Mouse (Mus musculus): ENCODE results near the gene Cep78. TPM values are rescaled to one million over a fixed set of nuclear protein-coding genes. Genes with fewer than 3 reads are reported as not detected.
A peak's percentile ranks its signal among the peaks of the same experiment; 100 is the strongest.

Gene Cep78
- total and polyA plus RNA-seq, 2 experiments from 2014 or later: 20.1 to 22.4 TPM

DNA sequence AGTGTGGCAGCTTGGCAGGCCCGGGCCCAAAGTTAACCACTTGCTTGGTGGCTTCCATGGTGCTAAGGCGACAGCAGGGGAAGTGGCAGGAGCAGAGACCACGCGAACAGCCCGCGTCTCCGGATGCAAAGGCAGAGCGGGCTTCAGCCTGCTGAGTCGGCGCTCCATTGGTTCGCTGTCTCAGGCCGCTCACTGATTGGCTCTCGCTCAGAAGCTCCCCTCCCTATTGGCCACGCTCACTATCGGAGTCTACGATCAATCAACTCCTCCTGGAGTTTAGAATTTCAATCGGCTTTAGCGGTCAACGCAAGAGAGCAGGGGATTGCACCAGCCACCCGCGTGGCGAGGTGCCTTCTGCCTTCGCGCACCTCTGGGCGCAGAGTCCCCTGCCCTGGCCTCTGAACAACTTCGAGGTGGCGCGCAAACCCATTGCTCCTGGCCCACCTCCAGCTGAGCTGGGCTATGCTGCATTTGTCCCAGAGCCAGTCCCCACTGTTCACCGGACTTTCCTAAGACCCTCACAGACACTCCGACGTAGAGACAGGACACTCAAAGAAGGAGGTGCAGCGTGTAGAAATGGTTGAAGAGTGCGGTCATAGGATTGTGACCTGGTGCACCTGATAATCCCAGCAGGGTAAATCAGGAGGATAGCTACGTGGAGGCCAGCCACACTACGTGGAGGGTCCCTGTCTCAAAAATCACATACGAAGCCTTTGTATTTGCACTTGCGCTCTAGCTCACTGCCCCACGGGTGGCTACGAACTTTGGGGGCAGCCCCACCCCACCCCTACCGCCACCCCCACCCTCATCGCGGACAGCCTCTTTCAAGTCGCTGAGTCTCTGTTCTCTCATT lies 59.7 kb downstream of the Cep78 start:
- no peaks in the 10 kb centered on the region for H3K27me3 ChIP-seq (ENCODE audit: insufficient read depth, low read length)
- TF ChIP-seq CTCF (IDR thresholded peaks at IDR 0.05): no peak
- DNase-seq (ENCODE audit: low spot score): peak; percentile 97
- H3K9me3 ChIP-seq (ENCODE audit: low read length): no peaks in the 10 kb centered on the region
- H3K4me3 ChIP-seq (ENCODE audit: low read depth, low read length): peak overlapping the region; percentile 55
- ATAC-seq (ENCODE audit: low FRiP score): peak; percentile 98
- H3K9ac ChIP-seq (replicated peaks; ENCODE audit: low read length, poor library complexity, severe bottlenecking): peak overlapping the region; percentile 44
- peak overlapping the region; percentile 95 for H3K4me2 ChIP-seq (ENCODE audit: low read depth, low read length, poor library complexity, severe bottlenecking)
- no peaks in the 10 kb centered on the region for H3K4me1 ChIP-seq (ENCODE audit: insufficient read depth, low read length)
- under 1% methylated on average over 43 of the region's 43 CpGs for WGBS
- H3K27ac ChIP-seq (ENCODE audit: low read depth, low read length): peak overlapping the region; percentile 63
- H3K36me3 ChIP-seq (ENCODE audit: insufficient read depth, low read length): no peaks in the 10 kb centered on the region

DNA sequence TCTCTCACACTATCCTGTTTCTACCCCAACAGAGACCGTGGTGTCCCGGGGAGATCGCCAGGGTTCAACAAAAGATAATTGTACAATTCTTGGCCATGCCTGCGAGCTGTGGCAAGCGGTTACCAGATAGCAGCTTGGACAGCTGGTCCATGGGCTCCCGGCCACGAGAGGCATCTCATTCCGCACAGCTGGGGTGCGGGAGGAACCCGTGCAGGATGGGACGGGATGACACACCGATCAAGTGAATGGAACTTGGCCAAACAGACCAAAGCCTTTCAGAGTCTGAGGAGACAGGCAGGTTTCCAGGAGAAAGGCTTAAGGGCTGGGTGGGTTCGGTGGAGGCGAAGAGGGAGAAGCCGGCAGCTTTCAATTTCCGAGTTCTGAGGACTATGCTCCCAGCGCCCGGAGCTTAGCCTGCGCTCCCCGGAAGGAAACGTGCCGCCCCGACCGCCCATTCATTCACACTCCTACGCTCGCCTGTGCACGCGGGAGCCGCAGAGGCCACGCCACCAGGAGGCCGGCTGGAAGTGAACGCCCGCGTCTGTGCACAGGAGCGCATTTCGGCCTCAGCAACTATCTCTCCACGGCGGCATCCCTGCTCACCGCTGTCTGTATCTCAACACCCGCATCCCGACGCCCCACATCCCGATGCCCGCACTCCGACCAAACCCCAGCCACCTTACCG lies 60.5 kb downstream of the Cep78 start:
- Histone ChIP-seq H3K27me3 (ENCODE audit: insufficient read depth, low read length) (no peaks in the 10 kb centered on the region), H3K36me3 (ENCODE audit: insufficient read depth, low read length) (no peaks in the 10 kb centered on the region), H3K4me3 (ENCODE audit: low read depth, low read length) (peak overlapping the region; percentile 55), H3K4me1 (ENCODE audit: insufficient read depth, low read length) (no peaks in the 10 kb centered on the region), H3K27ac (ENCODE audit: low read depth, low read length) (peak overlapping the region; percentile 57), H3K9me3 (ENCODE audit: low read length) (no peaks in the 10 kb centered on the region), H3K4me2 (ENCODE audit: low read depth, low read length, poor library complexity, severe bottlenecking) (peak overlapping the region; percentile 95), H3K9ac (replicated peaks; ENCODE audit: low read length, poor library complexity, severe bottlenecking) (peak overlapping the region; percentile 44)
- WGBS: under 1% methylated on average over 46 of the region's 46 CpGs
- peak; percentile 79 for DNase-seq (ENCODE audit: low spot score)
- TF ChIP-seq CTCF (IDR thresholded peaks at IDR 0.05): no peak
- peak; percentile 70 for ATAC-seq (ENCODE audit: low FRiP score)

DNA sequence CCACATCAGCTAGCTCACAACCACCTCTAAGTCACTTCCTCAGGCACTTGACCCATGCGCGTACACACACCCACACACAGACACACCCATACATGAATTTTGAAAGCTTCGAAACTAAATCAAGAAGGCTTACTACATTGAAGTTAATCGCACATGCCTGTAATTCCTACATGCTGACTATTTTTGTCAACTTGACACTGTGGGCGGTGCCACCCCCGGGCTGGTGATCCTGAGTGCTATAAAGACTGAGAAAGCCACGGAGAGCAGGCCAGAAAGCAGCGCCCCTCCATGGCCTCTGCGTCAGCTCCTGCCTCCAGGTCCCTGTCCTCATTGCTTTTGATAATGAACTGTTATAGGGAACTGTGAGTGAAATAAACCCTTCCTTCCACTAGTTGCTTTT lies 61.4 kb downstream of the Cep78 start:
- DNase-seq (ENCODE audit: low spot score): no peak
- Histone ChIP-seq H3K9ac (replicated peaks; ENCODE audit: low read length, poor library complexity, severe bottlenecking) (no peak overlapping the region), H3K27ac (ENCODE audit: low read depth, low read length) (no peak overlapping the region), H3K4me3 (ENCODE audit: low read depth, low read length) (peak overlapping the region; percentile 55), H3K4me1 (ENCODE audit: insufficient read depth, low read length) (no peaks in the 10 kb centered on the region), H3K36me3 (ENCODE audit: insufficient read depth, low read length) (no peaks in the 10 kb centered on the region), H3K27me3 (ENCODE audit: insufficient read depth, low read length) (no peaks in the 10 kb centered on the region), H3K9me3 (ENCODE audit: low read length) (no peaks in the 10 kb centered on the region), H3K4me2 (ENCODE audit: low read depth, low read length, poor library complexity, severe bottlenecking) (peak overlapping the region; percentile 95)
- WGBS: 28% methylated on average over 9 of the region's 9 CpGs
- TF ChIP-seq CTCF (IDR thresholded peaks at IDR 0.05): peak; percentile 23; the same call in 1 of the 2 replicates
- ATAC-seq (ENCODE audit: low FRiP score): no peak

DNA sequence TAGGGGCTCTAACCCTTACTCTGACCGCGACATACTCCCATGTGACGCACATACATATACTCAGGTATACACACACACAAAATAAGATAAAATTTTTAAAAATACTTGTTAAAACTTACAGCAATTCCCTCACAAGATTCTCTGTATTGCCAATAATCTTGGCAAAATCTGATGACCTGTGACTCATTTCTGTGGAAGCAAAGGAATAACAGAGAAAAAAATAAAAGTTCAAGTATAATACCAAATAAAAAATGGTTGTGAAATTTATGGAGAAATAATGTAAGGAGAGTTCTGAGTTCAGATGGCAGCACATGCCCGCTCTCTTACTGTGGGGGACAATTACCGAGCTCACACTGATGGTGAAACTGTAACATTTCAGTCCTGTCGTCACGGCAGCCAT lies 65.5 kb downstream of the Cep78 start:
- Histone ChIP-seq H3K4me3 (ENCODE audit: low read depth, low read length) (no peak overlapping the region), H3K27me3 (ENCODE audit: insufficient read depth, low read length) (no peaks in the 10 kb centered on the region), H3K4me2 (ENCODE audit: low read depth, low read length, poor library complexity, severe bottlenecking) (no peak overlapping the region), H3K9ac (replicated peaks; ENCODE audit: low read length, poor library complexity, severe bottlenecking) (no peak overlapping the region), H3K9me3 (ENCODE audit: low read length) (no peaks in the 10 kb centered on the region), H3K27ac (ENCODE audit: low read depth, low read length) (no peak overlapping the region), H3K4me1 (ENCODE audit: insufficient read depth, low read length) (no peaks in the 10 kb centered on the region), H3K36me3 (ENCODE audit: insufficient read depth, low read length) (0 out of 2 replicates have a peak, but pooled peaks cover 3% of the 10 kb centered on the region)
- WGBS: 94% methylated on average over 7 of the region's 7 CpGs
- TF ChIP-seq CTCF (IDR thresholded peaks at IDR 0.05): no peak
- DNase-seq (ENCODE audit: low spot score) (no peak), ATAC-seq (ENCODE audit: low FRiP score) (no peak)

DNA sequence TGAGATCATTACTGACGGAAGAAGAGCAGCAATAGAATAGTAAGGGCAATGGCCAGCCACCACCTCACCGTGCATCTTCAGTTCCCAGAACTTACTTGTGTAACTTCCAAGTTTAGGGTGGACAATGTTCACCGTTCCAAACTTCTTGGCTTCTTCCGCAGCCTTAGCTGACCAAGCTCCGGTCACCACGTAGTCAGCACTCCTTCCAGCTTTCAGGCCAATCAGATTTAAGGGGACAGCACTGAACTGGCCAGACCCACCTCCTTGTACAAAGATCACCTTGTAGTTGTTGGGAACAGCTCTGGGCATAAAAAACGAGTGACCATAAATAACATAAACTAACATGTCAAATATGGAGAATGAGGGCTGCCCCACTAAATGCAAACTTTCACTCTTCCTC lies 66.7 kb downstream of the Cep78 start:
- H3K4me2 ChIP-seq (ENCODE audit: low read depth, low read length, poor library complexity, severe bottlenecking): no peak overlapping the region
- no peak for TF ChIP-seq CTCF (IDR thresholded peaks at IDR 0.05)
- H3K4me3 ChIP-seq (ENCODE audit: low read depth, low read length): no peak overlapping the region
- no peaks in the 10 kb centered on the region for H3K9me3 ChIP-seq (ENCODE audit: low read length)
- H3K27me3 ChIP-seq (ENCODE audit: insufficient read depth, low read length): no peaks in the 10 kb centered on the region
- ATAC-seq (ENCODE audit: low FRiP score): no peak
- no peak for DNase-seq (ENCODE audit: low spot score)
- 93% methylated on average over 7 of the region's 7 CpGs for WGBS
- H3K36me3 ChIP-seq (ENCODE audit: insufficient read depth, low read length): 0 out of 2 replicates have a peak, but pooled peaks cover 3% of the 10 kb centered on the region
- H3K27ac ChIP-seq (ENCODE audit: low read depth, low read length): no peak overlapping the region
- no peaks in the 10 kb centered on the region for H3K4me1 ChIP-seq (ENCODE audit: insufficient read depth, low read length)
- H3K9ac ChIP-seq (replicated peaks; ENCODE audit: low read length, poor library complexity, severe bottlenecking): no peak overlapping the region
